Mouse (Mus musculus): ENCODE measurements around the gene Myo15b. TPM values are rescaled to one million over a fixed set of nuclear protein-coding genes. Genes with fewer than 3 reads are reported as not detected.

Myo15b gene
- total and polyA plus RNA-seq, 3 experiments, result 0.05 to 0.29 TPM; not detected in 1

- Histone ChIP-seq H3K4me3 (no peak overlapping the region), H3K4me1 (ENCODE audit: control insufficient read depth, insufficient read depth, low read length) (peaks cover 21% of the 10 kb centered on the region), H3K9ac (ENCODE audit: low read depth, low read length) (peak overlapping the region; percentile 6), H3K27me3 (ENCODE audit: control insufficient read depth, insufficient read depth, low read length) (no peaks in the 10 kb centered on the region), H3K27ac (no peak overlapping the region; the same call in 1 of the 2 replicates), H3K36me3 (ENCODE audit: control insufficient read depth, insufficient read depth, low read length) (no peaks in the 10 kb centered on the region; the same call in 1 of the 2 replicates), H3K79me2 (replicated peaks; ENCODE audit: control insufficient read depth, insufficient read depth, low read length) (no peaks in the 10 kb centered on the region)
- no peak for DNase-seq
- intact Hi-C loops (cut with DNase I), result no loop called here
- 81% methylated on average over 5 of the region's 5 CpGs for WGBS
- TF ChIP-seq POLR2A (IDR thresholded peaks at IDR 0.05; ENCODE audit: insufficient read depth, low read depth, low read length) (no peak), EP300 (IDR thresholded peaks at IDR 0.05; ENCODE audit: insufficient read depth, low read depth, low read length) (no peak), CTCF (IDR thresholded peaks at IDR 0.05) (no peak)
Observed at GRCm38 (mm10) chr11:115906521-115906920, 48.3 kb downstream of the Myo15b start.

- 30% methylated on average over 5 of the region's 5 CpGs for WGBS
- Histone ChIP-seq H3K9ac (ENCODE audit: low read depth, low read length) (no peak overlapping the region), H3K36me3 (ENCODE audit: control insufficient read depth, insufficient read depth, low read length) (no peaks in the 10 kb centered on the region; the same call in 1 of the 2 replicates), H3K27ac (no peak overlapping the region), H3K4me1 (ENCODE audit: control insufficient read depth, insufficient read depth, low read length) (peaks cover 7% of the 10 kb centered on the region; the same call in 1 of the 2 replicates), H3K79me2 (replicated peaks; ENCODE audit: control insufficient read depth, insufficient read depth, low read length) (no peaks in the 10 kb centered on the region), H3K4me3 (no peak overlapping the region), H3K27me3 (ENCODE audit: control insufficient read depth, insufficient read depth, low read length) (no peaks in the 10 kb centered on the region)
- no peak for DNase-seq
- no peak for TF ChIP-seq EP300 (IDR thresholded peaks at IDR 0.05; ENCODE audit: insufficient read depth, low read depth, low read length)
- TF ChIP-seq CTCF (IDR thresholded peaks at IDR 0.05), result no peak
- TF ChIP-seq POLR2A (IDR thresholded peaks at IDR 0.05; ENCODE audit: insufficient read depth, low read depth, low read length), result no peak
- intact Hi-C loops (cut with DNase I), result no loop called here
Observed at GRCm38 (mm10) chr11:115911134-115911561, 52.9 kb downstream of the Myo15b start.

- Histone ChIP-seq H3K79me2 (replicated peaks; ENCODE audit: control insufficient read depth, insufficient read depth, low read length) (no peaks in the 10 kb centered on the region), H3K9ac (ENCODE audit: low read depth, low read length) (no peak within 1 kb of the TSS), H3K4me3 (no peak within 1 kb of the TSS), H3K36me3 (ENCODE audit: control insufficient read depth, insufficient read depth, low read length) (no peaks in the 10 kb centered on the region), H3K4me1 (ENCODE audit: control insufficient read depth, insufficient read depth, low read length) (peaks cover 3% of the 10 kb centered on the region; the same call in 1 of the 2 replicates), H3K27me3 (ENCODE audit: control insufficient read depth, insufficient read depth, low read length) (no peaks in the 10 kb centered on the region), H3K27ac (no peak within 1 kb of the TSS)
- DNase-seq, result no peak
- TF ChIP-seq CTCF (IDR thresholded peaks at IDR 0.05) (no peak), EP300 (IDR thresholded peaks at IDR 0.05; ENCODE audit: insufficient read depth, low read depth, low read length) (no peak), POLR2A (IDR thresholded peaks at IDR 0.05; ENCODE audit: insufficient read depth, low read depth, low read length) (no peak)
- WGBS, result 63% methylated on average over 11 of the region's 11 CpGs
- intact Hi-C loops (cut with DNase I), result no loop called here
Observed at GRCm38 (mm10) chr11:115911632-115912376, 53.6 kb downstream of the Myo15b start, which contains the start of gene Smim6. TSS of gene Smim6 (plus strand) at chr11:115912017.

GRCm38 (mm10) chr11:115916579-115916978 lies 58.4 kb downstream of the Myo15b start:
- DNase-seq, result no peak
- no peaks in the 10 kb centered on the region for H3K79me2 ChIP-seq (replicated peaks; ENCODE audit: control insufficient read depth, insufficient read depth, low read length)
- H3K27ac ChIP-seq, result no peak overlapping the region
- TF ChIP-seq EP300 (IDR thresholded peaks at IDR 0.05; ENCODE audit: insufficient read depth, low read depth, low read length) (no peak), CTCF (IDR thresholded peaks at IDR 0.05) (no peak), POLR2A (IDR thresholded peaks at IDR 0.05; ENCODE audit: insufficient read depth, low read depth, low read length) (no peak)
- H3K36me3 ChIP-seq (ENCODE audit: control insufficient read depth, insufficient read depth, low read length), result no peaks in the 10 kb centered on the region
- no peak overlapping the region for H3K9ac ChIP-seq (ENCODE audit: low read depth, low read length)
- H3K27me3 ChIP-seq (ENCODE audit: control insufficient read depth, insufficient read depth, low read length), result no peaks in the 10 kb centered on the region
- 79% methylated on average over 4 of the region's 4 CpGs for WGBS
- no peaks in the 10 kb centered on the region; the same call in 1 of the 2 replicates for H3K4me1 ChIP-seq (ENCODE audit: control insufficient read depth, insufficient read depth, low read length)
- H3K4me3 ChIP-seq, result no peak overlapping the region
- intact Hi-C loops (cut with DNase I), result no loop called here

GRCm38 (mm10) chr11:115918637-115919036 lies 60.4 kb downstream of the Myo15b start:
- Histone ChIP-seq H3K9ac (ENCODE audit: low read depth, low read length) (no peak overlapping the region), H3K4me1 (ENCODE audit: control insufficient read depth, insufficient read depth, low read length) (no peaks in the 10 kb centered on the region), H3K4me3 (no peak overlapping the region), H3K79me2 (replicated peaks; ENCODE audit: control insufficient read depth, insufficient read depth, low read length) (no peaks in the 10 kb centered on the region), H3K27ac (no peak overlapping the region), H3K36me3 (ENCODE audit: control insufficient read depth, insufficient read depth, low read length) (no peaks in the 10 kb centered on the region), H3K27me3 (ENCODE audit: control insufficient read depth, insufficient read depth, low read length) (no peaks in the 10 kb centered on the region)
- no peak for DNase-seq
- intact Hi-C loops (cut with DNase I), result no loop called here
- no peak for TF ChIP-seq CTCF (IDR thresholded peaks at IDR 0.05)
- TF ChIP-seq POLR2A (IDR thresholded peaks at IDR 0.05; ENCODE audit: insufficient read depth, low read depth, low read length), result no peak
- no peak for TF ChIP-seq EP300 (IDR thresholded peaks at IDR 0.05; ENCODE audit: insufficient read depth, low read depth, low read length)
- 87% methylated on average over 5 of the region's 5 CpGs for WGBS

- intact Hi-C loops (cut with DNase I), result no loop called here
Observed at GRCm38 (mm10) chr11:115919073-115919472, 60.9 kb downstream of the Myo15b start.

More at GRCm38 (mm10) chr11:115919073-115919472, 60.9 kb downstream of the Myo15b start:
- no peak for TF ChIP-seq POLR2A (IDR thresholded peaks at IDR 0.05; ENCODE audit: insufficient read depth, low read depth, low read length)
- H3K27ac ChIP-seq, result no peak overlapping the region
- H3K9ac ChIP-seq (ENCODE audit: low read depth, low read length), result no peak overlapping the region
- no peak overlapping the region for H3K4me3 ChIP-seq
- H3K27me3 ChIP-seq (ENCODE audit: control insufficient read depth, insufficient read depth, low read length), result no peaks in the 10 kb centered on the region
- 82% methylated on average over 5 of the region's 5 CpGs for WGBS
- no peaks in the 10 kb centered on the region for H3K79me2 ChIP-seq (replicated peaks; ENCODE audit: control insufficient read depth, insufficient read depth, low read length)
- no peaks in the 10 kb centered on the region for H3K4me1 ChIP-seq (ENCODE audit: control insufficient read depth, insufficient read depth, low read length)
- H3K36me3 ChIP-seq (ENCODE audit: control insufficient read depth, insufficient read depth, low read length), result no peaks in the 10 kb centered on the region
- no peak for DNase-seq
